Mouse (Mus musculus) urinary bladder, postnatal 36 days (tissue): ENCODE measurements around the gene Pxn.

Experiments used
- DNase-seq, 2 experiments: peaks; one replicate each; pipeline ENCODE4 v3.0.0; 2022; ENCODE audit warnings: low spot score in 2 of 2, mixed read lengths in 1 of 2

The Pxn gene

GRCm38 (mm10) chr5:115506454-115507201, at the start of gene Pxn:
TSS of gene Pxn (plus strand) at chr5:115506676.
- DNase-seq = peak; percentile 89 to 93

DNA sequence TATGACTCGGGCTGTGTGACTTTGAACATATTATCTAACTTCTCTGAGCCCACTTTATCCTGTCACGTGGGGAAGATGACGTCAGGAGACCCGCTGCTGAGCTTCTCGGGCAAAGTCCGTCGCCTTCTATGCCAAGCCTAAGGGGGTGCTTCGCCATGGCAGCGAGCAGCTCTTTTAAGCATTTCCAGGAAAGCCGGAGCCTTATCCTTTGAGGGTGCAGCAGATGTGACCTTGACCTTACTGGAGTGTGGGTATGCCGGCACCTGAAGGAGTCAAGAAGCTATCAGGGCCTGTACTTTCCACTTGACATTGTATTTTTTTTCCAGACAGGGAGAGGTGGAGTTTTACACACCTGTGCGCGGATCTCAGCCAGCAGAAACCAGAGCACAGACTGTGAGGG, 47.6 kb upstream of the Pxn start:
- no peak for DNase-seq

DNA sequence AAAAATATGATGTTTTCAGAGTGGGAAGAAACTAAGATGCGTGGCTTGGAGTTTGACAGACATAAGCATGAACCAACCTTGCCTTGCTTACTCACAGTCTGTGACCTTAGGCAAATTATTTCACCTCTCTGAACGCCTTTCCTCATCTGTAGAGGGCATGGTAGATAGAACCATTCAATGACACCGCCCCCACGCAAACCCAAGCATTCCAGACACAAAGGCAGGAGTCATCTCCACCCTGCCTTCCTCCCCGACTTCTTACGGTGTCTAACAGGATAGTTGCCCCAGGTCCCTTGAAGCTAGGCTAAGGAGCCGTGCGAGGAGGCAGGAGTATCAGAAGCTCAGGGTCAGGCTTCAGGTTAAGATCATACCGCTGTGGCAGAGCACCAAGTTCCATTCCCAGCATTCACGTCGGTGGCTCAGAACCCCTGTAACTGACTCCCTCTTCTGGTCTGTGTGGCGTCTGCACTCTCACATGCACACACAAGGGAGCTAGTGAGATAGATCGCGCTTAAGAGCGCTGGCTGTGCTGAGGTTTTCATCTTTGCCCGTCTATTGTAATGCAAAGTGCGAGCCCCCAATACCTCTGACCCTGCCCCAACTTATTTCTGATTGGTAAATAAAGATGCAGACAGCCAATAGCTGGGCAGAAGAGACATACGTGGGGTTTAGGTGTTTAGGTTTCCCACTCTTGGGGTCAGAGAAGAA, 41.9 kb upstream of the Pxn start:
- no peak for DNase-seq

DNA sequence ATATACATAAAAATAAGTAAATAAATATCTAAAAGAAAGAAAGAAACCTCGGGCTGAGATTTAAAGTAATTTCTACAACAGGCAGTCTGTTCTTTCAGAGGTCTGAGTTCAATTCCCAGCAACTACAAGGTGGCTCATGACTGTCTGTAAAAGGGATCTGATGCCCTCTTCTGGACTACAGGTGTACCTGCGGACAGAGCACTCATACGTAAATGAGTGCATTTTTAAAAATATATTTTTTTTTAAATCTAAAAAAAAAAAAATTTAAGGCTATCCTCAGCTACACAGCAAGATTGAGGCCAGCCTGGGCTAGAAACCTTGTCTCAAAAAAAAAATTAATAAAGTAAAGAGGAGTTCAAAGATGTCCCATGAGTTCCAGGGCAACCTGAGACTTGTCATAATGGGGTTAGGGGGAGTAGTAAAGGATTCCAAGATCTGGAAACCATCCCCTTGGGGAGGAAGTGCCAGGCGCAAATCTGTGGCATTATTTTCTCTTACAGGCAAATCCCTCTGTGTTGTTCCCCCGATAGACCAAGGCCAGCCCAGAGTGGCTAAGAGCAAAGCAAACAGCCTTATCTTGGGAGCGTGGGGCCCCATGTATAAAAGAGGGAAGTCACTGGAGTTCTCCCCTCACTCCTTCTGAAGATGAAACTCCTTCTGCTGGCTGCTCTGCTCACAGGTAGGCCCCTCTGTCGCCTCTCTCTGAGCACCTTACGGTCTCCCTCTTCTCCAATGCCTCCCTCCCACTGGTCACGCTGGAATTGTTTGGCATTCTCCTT, 40.6 kb upstream of the Pxn start, which contains the start of gene Pla2g1b:
Gene Pla2g1b (plus strand): TSS at position 621 of the 779 bp plus-strand sequence.
- DNase-seq = no peak

GRCm38 (mm10) chr5:115469791-115470190, 36.7 kb upstream of the Pxn start:
- peak in 1 of 2 experiments; percentile 19 for DNase-seq

DNA sequence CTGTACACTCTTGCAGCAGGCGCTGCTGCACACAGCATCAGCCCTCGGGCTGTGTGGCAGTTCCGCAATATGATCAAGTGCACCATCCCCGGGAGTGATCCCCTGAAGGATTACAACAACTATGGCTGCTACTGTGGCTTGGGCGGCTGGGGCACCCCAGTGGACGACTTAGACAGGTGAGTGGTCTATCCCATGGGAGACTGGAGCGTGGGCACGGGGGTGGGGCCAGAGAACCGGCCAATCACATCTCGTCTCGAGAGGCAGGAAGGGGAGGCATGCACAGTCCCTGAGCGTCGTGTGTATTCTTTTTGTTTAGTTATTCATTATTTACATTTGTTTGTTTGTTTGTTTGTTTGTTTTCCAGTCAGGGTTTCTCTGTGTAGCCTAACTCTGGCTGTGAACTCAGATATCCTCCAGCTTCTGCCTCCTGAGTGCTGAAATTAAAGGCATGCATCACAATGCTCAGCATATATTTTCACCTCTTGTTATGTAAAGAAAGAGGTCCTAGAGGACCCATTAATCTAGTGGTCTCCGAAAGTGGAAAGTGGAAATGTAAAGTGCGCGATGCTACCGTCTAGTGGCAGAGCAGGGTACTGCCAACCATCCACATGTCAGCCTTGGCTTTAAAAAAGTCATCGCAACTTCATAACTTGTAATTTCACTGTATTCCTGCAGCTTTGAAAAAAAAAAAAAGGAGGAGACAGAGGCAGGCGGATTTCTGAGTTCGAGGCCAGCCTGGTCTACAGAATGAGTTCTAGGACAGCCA, 35.5 kb upstream of the Pxn start:
- peak; percentile 27 to 33 for DNase-seq

DNA sequence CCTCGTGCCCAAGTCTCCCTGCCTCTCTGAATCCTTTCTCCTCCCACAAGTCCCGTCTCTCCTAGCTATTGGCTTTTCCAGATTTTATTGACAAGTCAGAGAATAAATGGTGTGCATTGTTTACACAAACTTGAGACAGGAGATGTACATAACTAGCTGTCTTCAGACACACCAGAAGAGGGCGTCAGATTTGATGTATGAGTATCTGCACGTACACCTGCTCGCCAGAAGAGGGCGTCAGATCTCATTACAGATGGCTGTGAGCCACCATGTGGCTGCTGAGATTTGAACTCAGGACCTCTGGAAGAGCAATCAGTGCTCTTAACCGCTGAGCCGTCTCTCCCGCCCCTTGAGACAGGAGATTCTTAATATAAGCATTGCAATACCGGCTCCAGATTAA, 33.3 kb upstream of the Pxn start:
- DNase-seq = no peak

DNA sequence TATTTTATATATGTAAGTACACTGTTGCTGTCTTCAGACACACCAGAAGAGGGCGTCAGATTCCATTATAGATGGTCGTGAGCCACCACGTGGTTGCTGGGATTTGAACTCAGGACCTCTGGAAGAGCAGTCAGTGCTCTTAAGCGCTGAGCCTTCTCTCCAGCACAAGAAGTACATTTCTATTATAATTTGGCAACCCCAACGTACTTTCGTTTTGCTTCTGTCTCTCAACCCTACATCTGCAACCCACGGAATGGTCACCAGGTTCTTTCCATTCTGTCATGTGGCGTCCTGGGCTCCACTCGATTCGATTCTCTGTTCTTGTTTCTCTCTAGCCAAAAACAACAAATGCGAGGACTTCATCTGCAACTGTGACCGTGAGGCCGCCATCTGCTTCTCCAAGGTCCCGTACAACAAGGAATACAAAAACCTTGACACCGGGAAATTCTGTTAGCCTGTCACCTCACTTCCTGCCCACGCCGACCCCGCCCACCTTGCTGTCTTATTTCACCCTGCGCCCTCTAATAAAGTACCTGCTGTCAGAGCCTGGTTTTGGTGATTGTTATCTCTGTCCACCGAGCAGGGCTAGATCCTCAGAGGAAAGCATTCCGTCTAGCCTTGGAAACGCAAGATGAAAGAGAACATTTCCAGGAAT, 32.2 kb upstream of the Pxn start:
- no peak for DNase-seq

DNA sequence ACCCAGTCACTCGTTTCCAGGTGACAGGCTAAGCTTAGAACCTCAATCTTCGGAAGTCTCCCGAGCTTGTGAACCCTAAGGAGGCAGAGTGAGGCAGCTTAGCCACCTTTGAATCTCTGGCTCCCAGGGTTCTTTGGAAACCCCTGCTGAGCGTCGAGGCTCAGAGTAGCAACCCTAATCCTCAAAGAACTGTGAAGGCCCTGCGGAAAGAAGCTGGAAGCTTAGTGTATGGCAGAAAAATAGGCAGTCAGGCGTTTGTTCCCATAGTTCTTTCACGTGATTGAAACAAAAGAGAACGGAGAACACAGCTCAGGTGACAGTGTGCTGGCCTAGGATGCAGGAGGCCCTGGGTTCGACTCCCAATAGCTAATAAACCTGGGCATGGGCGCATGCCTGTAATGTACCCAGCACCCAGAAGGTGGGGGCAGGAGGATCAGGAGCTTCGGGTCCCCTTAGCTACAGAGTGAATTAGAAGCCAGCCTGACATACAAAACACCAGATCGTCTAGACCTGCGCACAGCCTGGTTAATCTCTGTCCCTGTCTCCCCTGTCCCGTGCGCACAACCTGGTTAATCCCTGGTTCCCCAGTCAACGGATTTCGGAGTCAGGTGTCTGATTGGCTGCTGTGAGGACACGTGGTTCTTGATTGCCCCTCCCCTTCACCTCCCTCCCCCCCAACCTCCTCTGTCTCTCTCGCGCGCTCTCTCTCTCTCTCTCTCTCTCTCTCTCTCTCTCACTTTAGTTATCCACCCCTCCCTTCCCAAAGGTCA, 31.0 kb upstream of the Pxn start:
- DNase-seq = no peak

- DNase-seq = no peak
These were observed 30.3 kb upstream of the Pxn start for GRCm38 (mm10) chr5:115476107-115476727.

- no peak for DNase-seq
These were observed 26.9 kb upstream of the Pxn start for GRCm38 (mm10) chr5:115479561-115479960.

DNA sequence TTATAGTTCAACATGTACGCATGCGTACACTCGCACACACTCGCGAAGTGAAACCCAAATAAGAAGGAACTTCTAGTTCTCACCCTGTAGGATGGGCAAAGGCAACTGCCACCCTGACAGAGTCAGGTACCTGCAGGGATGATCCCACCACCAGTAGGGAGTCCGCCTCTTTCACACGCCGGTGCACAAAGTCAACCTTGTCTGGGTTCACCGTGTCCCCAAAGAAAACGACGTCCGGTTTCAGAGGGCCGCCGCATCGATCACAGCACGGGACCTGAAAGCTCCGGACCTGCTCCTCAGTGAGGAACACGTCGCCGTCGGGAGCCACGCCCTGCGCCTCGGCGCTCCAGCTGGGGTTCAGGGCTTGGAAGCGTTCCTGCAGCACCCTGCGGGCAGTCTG, 26.4 kb upstream of the Pxn start:
- peak in 1 of 2 experiments; percentile 33 for DNase-seq

- no peak for DNase-seq
These were observed 23.8 kb upstream of the Pxn start for GRCm38 (mm10) chr5:115482390-115483265.

GRCm38 (mm10) chr5:115483385-115483784, 23.1 kb upstream of the Pxn start:
- DNase-seq = no peak

DNA sequence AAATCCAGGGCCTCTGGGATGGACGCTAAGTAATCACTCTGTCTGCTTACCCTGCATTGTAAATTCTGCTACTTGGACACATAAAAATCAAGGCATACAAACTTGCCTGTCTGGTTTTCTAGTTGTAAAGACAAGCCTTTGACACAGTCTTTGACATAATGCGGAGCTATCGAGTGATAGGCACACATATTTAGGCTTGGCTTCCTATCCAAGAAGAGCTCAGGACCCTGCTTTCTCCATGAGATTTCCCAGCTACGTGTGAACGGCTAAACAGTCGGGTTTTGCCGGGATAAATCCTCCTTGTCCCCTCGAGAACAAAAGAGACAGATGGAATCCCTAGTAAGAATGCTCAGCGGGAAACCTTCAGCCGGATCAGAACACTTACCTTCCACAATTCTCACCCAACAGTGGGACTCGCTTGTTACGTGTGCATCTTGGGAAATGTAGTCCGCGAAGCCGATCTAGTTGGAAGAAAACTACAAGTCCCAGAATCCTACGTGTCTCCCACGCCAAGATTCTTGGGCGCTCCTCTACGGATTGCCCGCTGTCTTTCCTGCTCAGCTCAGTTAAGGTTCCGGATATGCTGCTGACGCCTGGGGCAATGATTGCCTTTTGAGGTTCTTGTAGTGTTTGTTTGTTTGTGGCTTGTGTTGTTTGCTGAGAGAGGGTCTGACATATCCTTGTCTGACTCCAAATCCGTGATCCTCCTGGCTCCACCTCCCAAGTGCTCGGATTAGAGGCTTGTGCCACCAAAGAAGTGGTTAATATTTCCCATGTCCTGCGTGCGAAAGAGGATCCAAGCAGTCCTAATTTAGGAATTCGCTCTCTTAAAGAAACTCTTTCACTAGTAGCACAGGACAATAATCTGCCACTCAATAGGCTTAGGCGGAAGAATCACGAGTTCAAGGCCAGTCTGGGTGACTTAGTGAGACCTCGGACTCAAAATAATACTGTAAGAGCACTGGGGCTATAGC, 22.2 kb upstream of the Pxn start, which contains the start of gene Sirt4:
Gene Sirt4 (minus strand): TSS at position 779 of the 974 bp plus-strand sequence.
- DNase-seq = peak; percentile 75 to 81

GRCm38 (mm10) chr5:115484996-115485395, 21.5 kb upstream of the Pxn start:
- no peak for DNase-seq

DNA sequence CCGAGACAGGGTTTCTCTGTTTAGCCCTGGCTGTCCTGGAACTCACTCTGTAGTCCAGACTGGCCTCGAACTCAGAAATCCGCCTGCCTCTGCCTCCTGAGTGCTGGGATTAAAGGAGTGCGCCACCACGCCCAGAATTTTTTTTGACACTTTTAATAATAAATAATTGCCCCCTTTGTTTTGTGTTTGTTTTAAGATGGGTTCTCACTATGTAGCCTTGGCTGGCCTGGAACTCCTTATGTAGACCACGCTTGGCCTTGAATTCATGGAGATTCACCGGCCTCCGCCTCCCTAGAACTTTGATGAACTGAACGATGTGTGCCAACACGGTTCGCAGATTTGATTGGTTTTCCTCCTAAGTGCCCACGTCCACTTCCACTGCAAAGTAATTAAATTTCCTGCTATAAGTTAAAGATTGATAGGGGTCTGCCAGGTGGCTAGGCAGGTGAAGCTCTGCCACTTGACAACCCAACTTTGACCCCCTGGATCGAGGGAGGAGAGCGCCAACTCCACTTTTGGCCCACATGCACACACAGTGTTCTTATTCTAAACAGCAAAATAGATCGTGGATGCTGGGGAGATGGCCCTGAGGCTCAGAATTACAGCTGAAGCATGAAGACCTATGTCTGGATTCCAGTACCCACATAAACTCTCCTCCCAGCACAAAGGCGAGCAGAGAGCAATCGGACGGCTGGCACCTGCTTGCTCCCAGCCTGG, 20.8 kb upstream of the Pxn start:
- no peak for DNase-seq
